Mouse (Mus musculus) limb, embryonic 15.5 days (tissue): ENCODE data around the gene Magea10. TPM values are rescaled to one million over a fixed set of nuclear protein-coding genes. Genes with fewer than 3 reads are reported as not detected.

Experiments used
- ATAC-seq: fragments of 200-750 bp; cut with Nextera tagmentation; 2 replicates; pipeline ENCODE4 v1.8.0; 2017; ENCODE audit warnings: low read depth, moderate TSS enrichment; ENCODE audit not compliant: insufficient number of reproducible peaks, low FRiP score, low TSS enrichment
- H3K27ac ChIP-seq: fragments of 300-500 bp; sonication (generic); 2 replicates; pipeline ENCODE4 v1.5.1; 2015; ENCODE audit warnings: moderate library complexity, mild to moderate bottlenecking, inconsistent platforms
- H3K27me3 ChIP-seq: fragments of 300-500 bp; sonication (generic); 2 replicates; pipeline ENCODE4 v1.6.1; 2015; ENCODE audit warnings: inconsistent platforms
- H3K36me3 ChIP-seq: fragments of 300-500 bp; sonication (generic); 2 replicates; pipeline ENCODE4 v1.6.1; 2015; ENCODE audit warnings: inconsistent platforms
- H3K4me1 ChIP-seq: fragments of 300-500 bp; sonication (generic); 2 replicates; pipeline ENCODE4 v1.6.1; 2015; ENCODE audit warnings: inconsistent platforms
- H3K4me2 ChIP-seq: fragments of 300-500 bp; sonication (generic); 2 replicates; pipeline ENCODE4 v1.6.1; 2015; ENCODE audit warnings: mild to moderate bottlenecking, inconsistent platforms
- H3K4me3 ChIP-seq: fragments of 300-500 bp; sonication (generic); 2 replicates; pipeline ENCODE4 v1.5.1; 2015; ENCODE audit warnings: mild to moderate bottlenecking, inconsistent platforms
- H3K9ac ChIP-seq: fragments of 300-500 bp; sonication (generic); 2 replicates; pipeline ENCODE4 v1.6.1; 2015; ENCODE audit warnings: inconsistent platforms
- H3K9me3 ChIP-seq: fragments of 300-500 bp; sonication (generic); 2 replicates; pipeline ENCODE4 v1.6.1; 2016; ENCODE audit warnings: inconsistent platforms
- WGBS: fragments of 180-500 bp; shearing (Covaris S2); methylation state at CpG from one replicate; pipeline ENCODE4 v1.1.7; 2015; 5-methylcytosine and 5-hydroxymethylcytosine counted together
- polyA plus RNA-seq: library from polyadenylated mRNA; unstranded; fragments of >200 nt; fragmentation: Nextera tagmentation; extraction: Ambion mirVana; gene quantifications from 2 replicates; pipeline ENCODE4 v1.2.1, GENCODE M21; 2015

Gene Magea10
- polyA plus RNA-seq, result not detected in 2 replicates

GRCm38 (mm10) chrX:72386758-72387157 is at the start of gene Magea10:
Gene Magea10 (minus strand): TSS chrX:72386858.
- ATAC-seq, result no peak
- WGBS, result 82% methylated on average over 6 of the region's 6 CpGs
- Histone ChIP-seq H3K4me3 (no peak within 1 kb of the TSS), H3K4me2 (no peak within 1 kb of the TSS), H3K9ac (no peak within 1 kb of the TSS), H3K4me1 (no peaks in the 10 kb centered on the region), H3K27me3 (no peaks in the 10 kb centered on the region), H3K36me3 (no peaks in the 10 kb centered on the region), H3K27ac (no peak within 1 kb of the TSS), H3K9me3 (no peaks in the 10 kb centered on the region)

DNA sequence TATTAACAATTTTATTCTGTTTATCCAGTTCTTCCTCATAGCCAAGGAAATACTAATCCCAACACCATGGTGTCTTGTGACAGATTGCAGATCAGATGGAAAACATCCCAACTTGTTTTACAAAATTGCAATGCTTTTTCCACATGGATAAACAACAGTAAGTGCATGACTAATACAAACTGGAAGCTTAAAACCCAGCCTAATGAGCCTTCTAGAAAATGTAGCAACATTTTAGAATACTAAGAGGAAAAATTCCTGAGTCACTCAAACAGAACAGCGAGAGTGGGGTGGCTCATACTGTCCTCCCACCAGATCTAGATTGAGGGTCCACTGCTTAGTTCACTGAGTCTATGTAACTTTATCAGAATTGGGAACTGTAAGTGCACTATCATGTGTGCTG is 4.7 kb downstream of the Magea10 start:
- no peak for ATAC-seq
- 83% methylated on average over 1 of the region's 1 CpGs for WGBS
- H3K9ac ChIP-seq, result no peak overlapping the region

More for the DNA sequence above, 4.7 kb downstream of the Magea10 start:
- Histone ChIP-seq H3K9me3 (no peaks in the 10 kb centered on the region), H3K27me3 (no peaks in the 10 kb centered on the region), H3K4me1 (no peaks in the 10 kb centered on the region), H3K27ac (no peak overlapping the region), H3K4me3 (no peak overlapping the region), H3K4me2 (no peak overlapping the region), H3K36me3 (no peaks in the 10 kb centered on the region)

Other genes with a start within 250 kb of the Magea10 start
- not detected in 2 replicates for gene Magea4, start 164.8 kb downstream of the Magea10 start, polyA plus RNA-seq
- 4.0 and 4.3 TPM in 2 replicates for gene Gabre, start 112.1 kb downstream of the Magea10 start, polyA plus RNA-seq